Mouse (Mus musculus): ENCODE data around the gene Ythdc1. TPM values are rescaled to one million over a fixed set of nuclear protein-coding genes. Genes with fewer than 3 reads are reported as not detected.

Ythdc1 gene
- polyA plus RNA-seq, 1 experiment from 2014 or later = 35.6 TPM

Other genes with a start within 250 kb of the Ythdc1 start
- gene Tmprss11f, start 171.8 kb upstream of the Ythdc1 start, polyA plus RNA-seq (2015; fragmentation: Nextera tagmentation; extraction: Ambion mirVana) = not detected in 2 replicates
- not detected in 2 replicates for gene Tmprss11b, start 127.9 kb upstream of the Ythdc1 start, polyA plus RNA-seq (2015; fragmentation: Nextera tagmentation; extraction: Ambion mirVana)
- not detected in 2 replicates for gene Tmprss11e, start 58.4 kb upstream of the Ythdc1 start, polyA plus RNA-seq (2015; fragmentation: Nextera tagmentation; extraction: Ambion mirVana)
- not detected in 2 replicates for gene Ugt2b34, start 102.7 kb downstream of the Ythdc1 start, polyA plus RNA-seq (2015; fragmentation: Nextera tagmentation; extraction: Ambion mirVana)
- gene Ugt2b1, start 122.3 kb downstream of the Ythdc1 start, polyA plus RNA-seq (2015; fragmentation: Nextera tagmentation; extraction: Ambion mirVana) = not detected in 2 replicates
- not detected in 2 replicates for gene Ugt2b35, start 196.6 kb downstream of the Ythdc1 start, polyA plus RNA-seq (2015; fragmentation: Nextera tagmentation; extraction: Ambion mirVana)